Mouse (Mus musculus) neural tube, embryonic 12.5 days (tissue): ENCODE data around the gene Gas1. TPM values are rescaled to one million over a fixed set of nuclear protein-coding genes. Genes with fewer than 3 reads are reported as not detected.

Experiments used
- ATAC-seq: fragments of 200-750 bp; cut with Nextera tagmentation; 2 replicates; pipeline ENCODE4 v1.8.0; 2017; ENCODE audit warnings: low read depth, mild to moderate bottlenecking, moderate TSS enrichment, moderate library complexity; ENCODE audit not compliant: low FRiP score
- H3K27ac ChIP-seq: fragments of 300-500 bp; sonication (generic); 2 replicates; pipeline ENCODE4 v1.5.1; 2016
- H3K27me3 ChIP-seq: fragments of 300-500 bp; sonication (generic); replicated peaks from 2 replicates; pipeline ENCODE4 v1.6.1; 2016; ENCODE audit warnings: mild to moderate bottlenecking
- H3K36me3 ChIP-seq: fragments of 300-500 bp; sonication (generic); 2 replicates; pipeline ENCODE4 v1.6.1; 2016; ENCODE audit warnings: mild to moderate bottlenecking
- H3K4me1 ChIP-seq: fragments of 300-500 bp; sonication (generic); 2 replicates; pipeline ENCODE4 v1.6.1; 2016
- H3K4me2 ChIP-seq: fragments of 300-500 bp; sonication (generic); replicated peaks from 2 replicates; pipeline ENCODE4 v1.6.1; 2016; ENCODE audit warnings: mild to moderate bottlenecking
- H3K4me3 ChIP-seq: fragments of 300-500 bp; sonication (generic); 2 replicates; pipeline ENCODE4 v1.5.1; 2016
- H3K9ac ChIP-seq: fragments of 300-500 bp; sonication (generic); 2 replicates; pipeline ENCODE4 v1.6.1; 2016; ENCODE audit warnings: mild to moderate bottlenecking
- H3K9me3 ChIP-seq: fragments of 300-500 bp; sonication (generic); 2 replicates; pipeline ENCODE4 v1.6.1; 2016; ENCODE audit warnings: mild to moderate bottlenecking
- WGBS: fragments of 180-500 bp; shearing (Covaris S2); methylation state at CpG from one replicate; pipeline ENCODE4 v1.1.7; 2016; 5-methylcytosine and 5-hydroxymethylcytosine counted together
- polyA plus RNA-seq: library from polyadenylated mRNA; unstranded; fragments of >200 nt; fragmentation: Nextera tagmentation; extraction: Ambion mirVana; gene quantifications from 2 replicates; pipeline ENCODE4 v1.2.1, GENCODE M21; 2016

The Gas1 gene
- polyA plus RNA-seq, 1 experiment from 2014 or later, result 168 TPM

GRCm38 (mm10) chr13:60172366-60173017 lies 4.7 kb downstream of the Gas1 start:
- no peak overlapping the region for H3K4me3 ChIP-seq

GRCm38 (mm10) chr13:60171781-60172180 lies 5.4 kb downstream of the Gas1 start:
- H3K9me3 ChIP-seq, result no peaks in the 10 kb centered on the region
- no peak overlapping the region for H3K4me3 ChIP-seq
- no peak for ATAC-seq
- H3K36me3 ChIP-seq, result peaks cover 6% of the 10 kb centered on the region; the same call in 1 of the 2 replicates
- no peak overlapping the region for H3K27ac ChIP-seq
- H3K4me2 ChIP-seq, result peak overlapping the region; percentile 81
- H3K27me3 ChIP-seq, result no peaks in the 10 kb centered on the region
- no peak overlapping the region for H3K9ac ChIP-seq
- H3K4me1 ChIP-seq, result peaks cover 30% of the 10 kb centered on the region
- 39% methylated on average over 8 of the region's 8 CpGs for WGBS

More at GRCm38 (mm10) chr13:60172366-60173017, 4.7 kb downstream of the Gas1 start:
- ATAC-seq, result no peak
- no peaks in the 10 kb centered on the region for H3K9me3 ChIP-seq
- H3K4me2 ChIP-seq, result peak overlapping the region; percentile 81
- peaks cover 30% of the 10 kb centered on the region for H3K4me1 ChIP-seq
- H3K27ac ChIP-seq, result no peak overlapping the region
- 5% methylated on average over 7 of the region's 7 CpGs for WGBS
- H3K36me3 ChIP-seq, result peaks cover 6% of the 10 kb centered on the region; the same call in 1 of the 2 replicates
- H3K27me3 ChIP-seq, result no peaks in the 10 kb centered on the region
- no peak overlapping the region for H3K9ac ChIP-seq

- H3K27ac ChIP-seq, result no peak overlapping the region
- no peaks in the 10 kb centered on the region for H3K27me3 ChIP-seq
- peak overlapping the region; percentile 81 for H3K4me2 ChIP-seq
- H3K4me1 ChIP-seq, result peaks cover 30% of the 10 kb centered on the region
- WGBS, result 24% methylated on average over 21 of the region's 21 CpGs
- peak; percentile 34 for ATAC-seq
- H3K9me3 ChIP-seq, result no peaks in the 10 kb centered on the region
- no peak overlapping the region for H3K4me3 ChIP-seq
- no peak overlapping the region for H3K9ac ChIP-seq
- peaks cover 6% of the 10 kb centered on the region; the same call in 1 of the 2 replicates for H3K36me3 ChIP-seq
Observed at GRCm38 (mm10) chr13:60170898-60171715, 6.1 kb downstream of the Gas1 start.

- Histone ChIP-seq H3K4me2 (no peak overlapping the region), H3K9me3 (no peaks in the 10 kb centered on the region), H3K4me1 (peaks cover 28% of the 10 kb centered on the region), H3K27ac (no peak overlapping the region), H3K9ac (no peak overlapping the region), H3K27me3 (no peaks in the 10 kb centered on the region), H3K4me3 (no peak overlapping the region), H3K36me3 (no peaks in the 10 kb centered on the region)
- 100% methylated on average over 2 of the region's 2 CpGs for WGBS
- ATAC-seq, result no peak
Observed at GRCm38 (mm10) chr13:60169026-60169425, 8.1 kb downstream of the Gas1 start.

GRCm38 (mm10) chr13:60156294-60157126 lies 20.7 kb downstream of the Gas1 start:
- Histone ChIP-seq H3K36me3 (no peaks in the 10 kb centered on the region), H3K4me3 (no peak overlapping the region), H3K27ac (no peak overlapping the region), H3K4me1 (peaks cover 9% of the 10 kb centered on the region; the same call in 1 of the 2 replicates), H3K9me3 (peaks cover 26% of the 10 kb centered on the region), H3K9ac (no peak overlapping the region), H3K4me2 (0 out of 2 replicates have a peak overlapping the region, but pooled peaks have one; percentile 1), H3K27me3 (no peaks in the 10 kb centered on the region)
- ATAC-seq, result no peak
- 26% methylated on average over 19 of the region's 19 CpGs for WGBS

GRCm38 (mm10) chr13:60154170-60154569 lies 23.0 kb downstream of the Gas1 start:
- H3K27me3 ChIP-seq, result no peaks in the 10 kb centered on the region
- peaks cover 23% of the 10 kb centered on the region for H3K9me3 ChIP-seq
- H3K4me1 ChIP-seq, result peaks cover 9% of the 10 kb centered on the region; the same call in 1 of the 2 replicates
- no peak overlapping the region for H3K4me2 ChIP-seq
- WGBS, result 93% methylated on average over 3 of the region's 3 CpGs
- H3K27ac ChIP-seq, result no peak overlapping the region
- ATAC-seq, result no peak
- no peak overlapping the region for H3K9ac ChIP-seq
- no peaks in the 10 kb centered on the region for H3K36me3 ChIP-seq
- H3K4me3 ChIP-seq, result no peak overlapping the region

GRCm38 (mm10) chr13:60148235-60148634 lies 28.9 kb downstream of the Gas1 start:
- Histone ChIP-seq H3K4me2 (no peak overlapping the region; the same call in 1 of the 2 replicates), H3K4me1 (peaks cover 28% of the 10 kb centered on the region), H3K27ac (no peak overlapping the region), H3K36me3 (no peaks in the 10 kb centered on the region), H3K9me3 (peaks cover 11% of the 10 kb centered on the region), H3K27me3 (no peaks in the 10 kb centered on the region), H3K4me3 (no peak overlapping the region), H3K9ac (no peak overlapping the region)
- no peak for ATAC-seq
- WGBS, result 63% methylated on average over 3 of the region's 3 CpGs

- H3K4me1 ChIP-seq, result peaks cover 28% of the 10 kb centered on the region
- peak overlapping the region; percentile 59 for H3K4me2 ChIP-seq
- ATAC-seq, result peak; percentile 71
- no peak overlapping the region for H3K4me3 ChIP-seq
- H3K36me3 ChIP-seq, result no peaks in the 10 kb centered on the region
- H3K9me3 ChIP-seq, result peaks cover 7% of the 10 kb centered on the region; the same call in 1 of the 2 replicates
- H3K9ac ChIP-seq, result peak overlapping the region; percentile 42; the same call in 1 of the 2 replicates
- peak overlapping the region; percentile 72; the same call in 1 of the 2 replicates for H3K27ac ChIP-seq
- 22% methylated on average over 2 of the region's 2 CpGs for WGBS
- no peaks in the 10 kb centered on the region for H3K27me3 ChIP-seq
Observed at GRCm38 (mm10) chr13:60147857-60148181, 29.3 kb downstream of the Gas1 start.

- H3K9ac ChIP-seq, result peak overlapping the region; percentile 42; the same call in 1 of the 2 replicates
- under 1% methylated on average over 21 of the region's 21 CpGs for WGBS
- peak overlapping the region; percentile 59 for H3K4me2 ChIP-seq
- peak overlapping the region; percentile 72; the same call in 1 of the 2 replicates for H3K27ac ChIP-seq
- ATAC-seq, result peak; percentile 92
- no peaks in the 10 kb centered on the region for H3K27me3 ChIP-seq
- H3K4me3 ChIP-seq, result peak overlapping the region; percentile 20
- peaks cover 28% of the 10 kb centered on the region for H3K4me1 ChIP-seq
- H3K9me3 ChIP-seq, result peaks cover 7% of the 10 kb centered on the region; the same call in 1 of the 2 replicates
- H3K36me3 ChIP-seq, result no peaks in the 10 kb centered on the region
Observed at GRCm38 (mm10) chr13:60146994-60147856, 29.9 kb downstream of the Gas1 start.

GRCm38 (mm10) chr13:60146231-60146630 lies 30.9 kb downstream of the Gas1 start:
- 14% methylated on average over 3 of the region's 3 CpGs for WGBS
- no peaks in the 10 kb centered on the region for H3K27me3 ChIP-seq
- no peak overlapping the region for H3K4me3 ChIP-seq
- no peak overlapping the region for H3K27ac ChIP-seq
- peaks cover 28% of the 10 kb centered on the region for H3K4me1 ChIP-seq
- no peaks in the 10 kb centered on the region for H3K36me3 ChIP-seq
- no peak for ATAC-seq
- H3K9me3 ChIP-seq, result peaks cover under 1% of the 10 kb centered on the region; the same call in 1 of the 2 replicates
- H3K4me2 ChIP-seq, result no peak overlapping the region
- no peak overlapping the region for H3K9ac ChIP-seq

GRCm38 (mm10) chr13:60136962-60137361 lies 40.2 kb downstream of the Gas1 start:
- Histone ChIP-seq H3K4me2 (no peak overlapping the region), H3K9ac (no peak overlapping the region), H3K36me3 (no peaks in the 10 kb centered on the region), H3K9me3 (no peaks in the 10 kb centered on the region), H3K27ac (no peak overlapping the region), H3K27me3 (peaks cover 2% of the 10 kb centered on the region; the same call in 1 of the 2 replicates), H3K4me3 (no peak overlapping the region), H3K4me1 (peaks cover 25% of the 10 kb centered on the region)
- ATAC-seq, result no peak
- 98% methylated on average over 4 of the region's 4 CpGs for WGBS
